Mouse (Mus musculus) bone marrow, adult 2 months (tissue): ENCODE measurements around the gene Atf5.
A peak's percentile ranks its signal among the peaks of the same experiment; 100 is the strongest.

ENCODE experiments used
- CTCF ChIP-seq: fragments of 200-500 bp; IDR thresholded peaks from 2 replicates; pipeline ENCODE4 v1.5.1; 2011; ENCODE audit warnings: low read length, control low read depth; ENCODE audit not compliant: control insufficient read depth, insufficient read depth
- POLR2A ChIP-seq: fragments of 200-500 bp; IDR thresholded peaks from 2 replicates; pipeline ENCODE4 v1.6.1; 2011; ENCODE audit warnings: low read depth, mild to moderate bottlenecking, control low read depth, low read length, borderline replicate concordance; ENCODE audit not compliant: control insufficient read depth

- TF ChIP-seq CTCF (peak; percentile 94), POLR2A (peak; percentile 48; the same call in 1 of the 2 replicates)
Observed at GRCm38 (mm10) chr7:44860576-44861428, 44.3 kb upstream of the Atf5 start.
